Mouse (Mus musculus): ENCODE results near the gene Slc35c1.
A peak's percentile ranks its signal among the peaks of the same experiment; 100 is the strongest.

The Slc35c1 gene

DNA sequence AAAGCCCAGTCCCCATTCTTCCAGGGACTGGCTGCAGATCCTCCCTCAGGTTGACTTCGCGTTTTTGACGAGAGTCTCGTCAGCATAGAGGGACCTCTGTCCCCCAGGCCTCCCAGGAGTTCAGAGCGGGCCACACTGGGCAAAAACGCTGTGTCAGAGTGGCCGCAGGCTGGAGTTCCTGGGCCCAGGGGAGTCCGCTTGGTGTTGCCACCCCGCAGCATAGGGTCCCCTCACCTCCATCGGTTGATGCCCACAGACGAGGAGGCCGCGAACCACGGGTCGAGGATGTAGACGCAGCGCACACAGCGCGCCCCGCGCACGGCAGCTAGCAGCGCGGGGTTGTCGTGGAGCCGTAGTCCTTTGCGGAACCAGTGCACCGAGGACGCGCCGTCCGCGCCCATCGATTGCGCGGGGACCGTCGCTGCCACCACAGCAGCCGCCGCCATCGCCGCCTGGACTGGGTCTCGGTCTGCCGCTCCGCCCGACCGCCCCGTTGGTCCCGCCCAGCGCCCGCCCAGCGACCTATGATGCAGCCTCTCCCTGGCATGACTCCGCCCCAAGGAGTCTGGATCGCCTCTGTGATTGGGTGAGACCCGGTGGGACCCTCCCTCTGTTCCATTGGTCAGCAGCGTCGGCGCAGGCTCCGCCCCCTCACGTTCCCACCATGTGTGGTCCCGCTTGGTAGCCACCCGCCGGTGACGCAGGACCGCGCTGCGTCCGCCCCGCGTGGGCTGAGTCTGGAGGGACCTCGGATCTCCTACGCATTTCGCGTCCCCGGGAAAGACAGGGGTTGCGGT, 26.6 kb downstream of the Slc35c1 start, which contains the start of gene Cry2:
Cry2 (minus strand) TSS at position 466 of the 797 bp plus-strand sequence.
- peak; percentile 98 to 99 for DNase-seq

- peak; percentile 61 to 67 for DNase-seq
These were observed 27.7 kb downstream of the Slc35c1 start for GRCm38 (mm10) chr2:92432299-92433295.

- peak in 1 of 2 experiments; percentile 27 for DNase-seq
These were observed 28.6 kb downstream of the Slc35c1 start for GRCm38 (mm10) chr2:92431611-92432179.

DNA sequence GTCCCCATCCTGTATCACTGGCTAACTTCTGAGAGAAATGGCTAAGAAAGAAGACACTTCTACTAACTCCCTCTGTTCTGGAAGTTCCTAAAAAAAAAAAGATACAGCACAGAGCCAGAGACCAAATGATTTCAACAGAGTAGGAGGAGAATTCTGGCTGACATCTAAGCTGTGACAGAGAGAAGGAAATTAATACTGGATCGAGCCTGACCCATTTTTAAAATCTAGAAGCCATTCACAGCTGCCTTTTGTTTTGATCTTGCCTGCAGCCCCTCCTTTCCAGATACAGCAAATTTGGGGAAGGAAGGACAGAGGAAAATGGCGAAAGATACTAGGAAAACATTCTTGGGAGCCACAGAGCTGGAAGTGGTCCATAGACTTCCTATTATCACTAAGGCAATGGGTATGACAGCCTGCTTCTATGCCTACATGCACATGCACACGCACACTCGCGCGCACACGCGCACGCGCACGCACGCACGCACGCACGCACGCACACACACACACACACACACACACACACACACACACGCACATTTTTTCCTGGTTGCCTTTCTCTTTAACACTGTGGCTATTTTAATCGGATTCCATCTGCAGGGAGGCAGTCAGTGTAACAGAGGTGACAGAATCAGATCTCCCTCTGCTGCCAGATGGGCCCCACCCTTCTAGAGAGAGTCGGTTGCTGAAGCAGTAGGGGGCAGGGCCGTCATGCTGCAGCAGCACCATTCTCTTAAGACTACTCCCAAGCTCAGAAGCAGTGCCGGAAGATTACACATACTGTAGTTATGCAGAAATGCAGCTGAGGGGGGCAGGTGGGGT, 29.4 kb downstream of the Slc35c1 start:
- DNase-seq, result peak; percentile 65 to 66

GRCm38 (mm10) chr2:92430089-92430488, 30.2 kb downstream of the Slc35c1 start:
- DNase-seq, result no peak

DNA sequence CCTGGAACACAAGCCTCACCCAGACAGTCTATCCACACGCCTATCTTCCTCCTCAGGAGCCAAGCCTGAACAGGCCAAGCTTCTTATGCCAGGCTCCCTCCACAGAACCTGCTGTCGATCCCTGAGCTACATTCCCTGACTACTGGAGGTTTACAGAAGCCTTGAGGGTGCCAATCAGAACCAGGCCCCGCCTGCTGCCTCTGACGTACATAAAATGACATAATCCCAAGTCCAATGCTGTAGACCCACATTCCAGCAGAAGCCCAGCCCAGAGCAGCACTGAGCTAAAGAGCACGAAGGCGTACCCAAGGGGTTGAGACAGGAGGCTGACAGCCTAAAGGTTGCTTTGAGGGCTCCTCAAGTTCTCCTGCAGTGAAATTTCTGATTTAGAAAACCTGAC, 32.5 kb downstream of the Slc35c1 start:
- peak; percentile 89 to 94 for DNase-seq

- DNase-seq, result peak in 1 of 2 experiments; percentile 29
These were observed 33.9 kb downstream of the Slc35c1 start for GRCm38 (mm10) chr2:92426426-92426825.

GRCm38 (mm10) chr2:92425366-92425765, 35.0 kb downstream of the Slc35c1 start:
- no peak for DNase-seq

- peak in 1 of 2 experiments; percentile 21 for DNase-seq
These were observed 35.7 kb downstream of the Slc35c1 start for GRCm38 (mm10) chr2:92424462-92425308.

- peak; percentile 78 to 88 for DNase-seq
These were observed 36.5 kb downstream of the Slc35c1 start for GRCm38 (mm10) chr2:92423702-92424461.

DNA sequence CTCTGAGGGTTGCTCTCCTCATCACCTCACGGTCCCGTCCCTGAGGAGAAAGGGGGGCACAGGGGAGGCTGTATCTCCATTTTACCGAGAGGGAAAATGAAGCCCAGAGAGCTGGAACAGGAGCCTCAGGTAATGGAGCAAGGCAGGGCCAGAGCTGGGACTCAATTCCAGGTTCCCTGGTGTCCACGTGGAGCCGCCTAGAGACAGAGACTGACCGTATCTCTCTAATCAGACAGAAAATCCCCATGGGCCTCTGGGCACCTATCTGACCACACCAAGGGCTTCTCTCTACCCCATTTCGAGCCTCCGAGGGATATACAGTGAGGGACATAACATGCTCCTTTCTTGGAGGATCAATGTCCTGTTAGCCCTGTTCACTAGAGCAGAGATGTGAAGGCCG, 37.2 kb downstream of the Slc35c1 start:
- DNase-seq, result peak in 1 of 2 experiments; percentile 33

DNA sequence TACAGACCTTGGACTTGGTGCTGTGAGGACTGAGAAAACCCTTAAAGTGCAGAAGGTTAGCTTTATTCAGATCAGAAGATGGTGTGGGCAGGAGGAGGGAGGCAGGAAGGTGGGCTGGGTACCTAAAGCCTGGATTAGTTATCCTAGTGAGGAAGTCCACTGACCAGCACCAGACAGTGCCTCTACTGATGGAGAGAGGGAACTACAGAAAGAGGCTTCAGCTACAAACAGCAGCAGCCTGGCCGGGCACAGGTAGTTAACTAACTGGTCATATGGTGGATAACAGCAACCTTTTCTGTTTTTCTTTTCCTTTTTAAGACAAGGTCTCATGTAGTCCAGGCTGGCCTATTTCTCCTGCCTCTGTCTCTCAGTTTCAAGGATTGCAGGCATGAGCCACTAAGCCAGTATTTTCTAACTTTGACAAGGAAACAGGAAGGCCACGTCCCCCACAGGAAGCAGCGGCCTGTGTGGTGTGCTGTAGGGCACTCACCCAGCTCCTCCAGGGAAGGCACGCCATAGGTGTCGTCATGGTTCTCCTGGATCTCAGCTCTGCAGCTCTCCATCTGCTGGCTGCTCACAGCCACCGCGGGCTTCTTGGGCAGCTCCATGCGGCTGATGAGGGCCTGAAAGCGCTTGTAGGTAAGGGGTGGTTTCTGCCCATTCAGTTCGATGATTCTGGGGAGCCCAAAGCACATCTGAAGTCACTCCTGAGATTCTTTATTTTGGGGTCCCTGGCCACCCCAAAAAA, 37.8 kb downstream of the Slc35c1 start:
- peak; percentile 54 to 57 for DNase-seq

DNA sequence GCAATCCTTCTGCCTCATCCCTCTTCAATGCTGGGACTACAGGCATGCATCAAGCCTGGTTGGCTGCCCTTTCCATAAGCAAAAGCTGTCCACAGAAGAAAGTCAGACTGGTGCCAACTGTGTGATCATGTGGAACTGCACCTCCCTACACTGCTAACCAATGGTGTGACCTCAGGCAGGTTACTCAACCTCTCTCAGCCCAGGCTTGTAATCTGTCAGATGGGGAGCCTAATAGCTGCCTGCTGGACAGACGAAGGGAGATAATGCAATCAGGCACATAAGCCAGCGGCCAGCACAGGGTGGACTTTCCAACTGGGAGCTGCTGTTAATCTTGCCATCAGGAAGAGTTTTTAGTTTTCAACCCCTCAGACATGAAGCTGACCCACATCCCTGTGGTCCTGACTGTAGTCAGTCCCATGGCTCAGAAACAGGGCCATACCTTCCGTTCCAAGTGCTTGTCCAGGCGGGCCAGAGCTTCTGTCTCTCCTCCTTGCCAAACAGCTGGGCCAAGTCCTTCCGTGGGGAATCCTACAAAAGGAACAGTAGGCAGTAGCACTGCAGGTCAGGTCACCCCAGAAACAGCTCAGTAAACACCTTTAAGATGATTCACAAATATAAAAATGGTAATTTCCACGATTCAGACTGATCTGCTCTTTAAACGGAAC, 38.5 kb downstream of the Slc35c1 start:
- no peak for DNase-seq

DNA sequence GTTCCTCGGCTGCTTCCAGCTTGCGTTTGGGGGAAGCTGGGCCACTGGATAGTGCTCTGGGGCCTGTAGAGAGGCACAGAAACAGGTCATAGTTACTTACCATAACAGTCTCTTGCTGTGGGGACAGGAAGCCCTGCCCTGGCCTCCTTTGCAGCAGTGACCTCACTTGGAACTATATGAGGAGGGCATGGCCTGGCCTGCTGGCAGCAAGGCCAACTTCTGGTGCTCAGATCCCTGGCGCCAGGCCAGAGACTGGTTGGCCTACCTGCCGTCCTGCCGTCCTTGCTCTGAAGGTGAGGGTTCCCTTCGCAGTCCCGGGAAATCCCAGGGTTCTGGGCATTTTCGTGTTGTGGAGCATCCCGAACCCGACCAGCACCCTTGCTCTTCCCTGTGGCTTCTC, 48.6 kb downstream of the Slc35c1 start:
- DNase-seq, result peak; percentile 79 to 85

DNA sequence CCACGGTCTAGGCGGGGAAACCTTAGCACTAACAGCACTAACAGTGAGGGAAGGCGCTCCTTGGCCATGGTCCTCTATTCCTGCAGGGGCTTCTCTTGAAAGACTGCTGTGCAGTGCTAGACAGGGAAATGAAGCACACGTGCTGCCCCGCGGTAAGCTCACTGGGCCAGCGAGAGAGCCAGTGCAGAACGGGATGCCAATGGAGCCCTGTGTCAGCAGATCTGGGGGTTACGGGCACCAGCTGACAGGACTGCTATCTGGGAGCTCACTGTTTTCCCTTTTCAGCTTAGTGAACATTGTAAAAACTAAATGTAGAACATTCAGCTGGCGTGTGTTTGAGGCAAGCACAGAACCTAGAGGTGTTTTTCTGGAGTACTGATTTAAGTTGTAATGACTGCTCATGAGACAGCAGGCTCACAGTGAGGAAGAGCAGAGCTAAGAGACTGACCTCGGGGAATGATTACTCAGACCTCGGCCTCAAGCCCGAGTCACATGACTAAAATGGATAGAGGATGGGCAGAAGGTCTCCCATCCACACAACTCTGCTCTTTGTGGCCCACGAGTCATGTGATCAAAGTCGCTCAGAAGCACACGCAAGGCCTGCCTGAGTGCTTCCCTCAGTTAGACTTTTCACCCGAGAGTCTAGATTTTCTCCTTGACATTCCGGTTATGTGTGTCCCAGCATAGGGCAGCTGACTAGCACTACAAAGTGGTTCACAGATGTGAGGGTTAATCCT, 51.9 kb downstream of the Slc35c1 start:
- DNase-seq, result no peak

DNA sequence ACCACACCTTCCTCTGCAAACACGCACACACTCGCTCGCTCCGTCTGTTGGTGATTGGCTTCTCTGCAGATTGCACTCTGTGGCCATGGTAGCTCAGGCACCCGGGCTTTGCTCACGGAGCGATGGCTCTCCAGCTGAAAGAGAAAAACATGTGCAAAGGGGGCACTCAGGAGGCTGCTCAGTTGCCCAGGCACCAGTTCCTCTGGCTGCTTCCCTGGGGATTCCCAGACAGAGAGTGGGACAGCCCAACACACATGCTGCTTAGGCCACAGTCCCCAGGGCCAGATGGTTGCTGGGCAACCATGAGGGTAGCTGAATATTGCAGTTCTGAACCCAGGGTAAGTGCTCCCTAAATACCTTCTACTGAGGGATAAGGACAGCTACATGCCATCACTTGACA, 54.7 kb downstream of the Slc35c1 start:
- DNase-seq, result no peak

DNA sequence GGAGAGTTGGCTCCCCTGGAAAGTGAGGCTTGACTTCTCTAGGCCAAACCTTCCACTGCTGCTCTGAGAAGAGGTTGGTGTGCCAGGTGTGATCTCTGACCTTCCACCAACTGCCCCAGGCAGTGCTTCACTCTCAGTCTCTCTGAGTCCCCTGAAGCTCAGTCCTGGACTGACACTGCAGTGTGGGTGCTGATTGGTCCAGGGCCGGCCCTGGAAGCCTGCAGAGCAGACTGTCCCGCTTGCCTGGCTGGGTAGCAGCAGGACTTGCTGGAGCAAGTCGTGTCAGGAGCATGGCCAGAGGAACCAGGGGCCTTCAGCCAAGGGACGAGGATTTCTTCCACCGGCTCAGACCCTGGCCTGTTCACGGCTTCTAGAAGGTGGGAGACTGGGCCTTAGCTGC, 55.6 kb downstream of the Slc35c1 start:
- DNase-seq, result peak in 1 of 2 experiments; percentile 40

DNA sequence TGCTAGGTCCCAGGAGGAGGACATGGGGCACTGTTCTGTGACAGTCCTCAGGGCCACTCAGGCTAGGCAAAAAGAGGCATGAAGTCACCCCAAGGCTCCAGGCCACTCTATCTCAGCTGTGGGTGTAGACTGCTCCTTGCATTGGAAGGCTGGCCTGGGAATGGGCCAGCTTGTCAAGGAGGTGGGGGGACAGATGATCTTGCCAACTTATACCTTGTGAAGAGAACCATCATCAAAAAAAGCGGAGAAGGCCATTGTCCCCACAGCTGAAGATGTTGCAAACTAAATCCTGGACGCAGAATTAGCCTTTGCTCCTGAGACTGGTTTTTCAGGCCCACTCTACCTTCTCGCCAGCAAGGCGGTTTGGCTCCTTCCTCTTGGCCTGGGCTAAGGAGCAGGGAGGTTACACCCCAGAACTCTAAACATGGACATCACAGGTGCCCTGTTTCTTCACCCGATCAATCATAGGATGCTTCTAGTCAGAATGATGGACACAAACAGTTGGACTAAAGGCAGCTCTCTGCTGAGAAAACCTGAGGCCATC, 56.5 kb downstream of the Slc35c1 start:
- DNase-seq, result no peak
